Mouse (Mus musculus) G1E (cell line): ENCODE measurements around the gene Slc44a4.

ENCODE experiments used
- CTCF ChIP-seq: IDR thresholded peaks from 2 replicates; pipeline ENCODE4 v1.5.1; 2012; ENCODE audit warnings: low read depth, low read length, inconsistent platforms, mixed read lengths
- GATA1 ChIP-seq: IDR thresholded peaks from 2 replicates; pipeline ENCODE4 v1.6.1; 2012; ENCODE audit warnings: borderline replicate concordance, low read length, inconsistent platforms, mixed read lengths
- POLR2AphosphoS5 ChIP-seq: IDR thresholded peaks from 2 replicates; pipeline ENCODE4 v1.6.1; 2012; ENCODE audit warnings: low read depth, low read length, inconsistent platforms; ENCODE audit not compliant: insufficient replicate concordance
- TAL1 ChIP-seq: conservative IDR thresholded peaks from 2 replicates; pipeline ENCODE4 v1.6.1; 2012; ENCODE audit warnings: low read depth, low read length, inconsistent platforms, mixed read lengths

- TF ChIP-seq GATA1 (no peak), CTCF (no peak), POLR2AphosphoS5 (no peak), TAL1 (no peak)
These were observed 10.0 kb downstream of the Slc44a4 start for GRCm38 (mm10) chr17:34924258-34924657.
